Mouse (Mus musculus): ENCODE measurements around the gene Gab2. TPM values are rescaled to one million over a fixed set of nuclear protein-coding genes. Genes with fewer than 3 reads are reported as not detected.

The Gab2 gene
- total and polyA plus RNA-seq, 3 experiments: 0.12 to 0.50 (median 0.30) TPM

DNA sequence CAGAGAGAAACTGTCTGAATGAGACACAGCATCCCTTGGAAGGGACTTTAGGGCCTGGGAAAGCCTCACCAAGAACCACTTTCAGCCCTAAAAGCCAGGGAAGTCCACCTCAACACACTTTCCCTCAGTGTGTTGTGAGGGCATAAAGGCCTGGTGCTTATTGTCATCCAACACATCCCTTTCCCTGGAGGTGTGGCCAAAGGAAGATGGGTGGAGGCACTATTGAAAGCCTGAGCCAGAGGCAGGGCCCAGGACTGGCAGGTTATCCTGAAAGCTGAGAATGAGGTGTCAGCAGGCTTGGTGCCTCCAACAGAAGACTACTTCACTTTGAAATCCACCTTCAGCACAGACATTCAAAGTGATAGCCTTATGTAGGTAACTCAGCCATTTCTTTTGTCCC is 223.1 kb downstream of the Gab2 start:
- DNase-seq (ENCODE audit: extremely low read depth): no peak
- H3K9me3 ChIP-seq (replicated peaks; ENCODE audit: low read length): no peaks in the 10 kb centered on the region
- H3K9ac ChIP-seq (ENCODE audit: insufficient read depth, low read depth): no peak overlapping the region
- no peaks in the 10 kb centered on the region for H3K79me2 ChIP-seq (replicated peaks; ENCODE audit: control insufficient read depth, extremely low read depth, insufficient read depth, poor library complexity, severe bottlenecking)
- no peak for TF ChIP-seq ZNF384 (IDR thresholded peaks at IDR 0.05; ENCODE audit: low read depth, low read length)
- TF ChIP-seq MAZ (IDR thresholded peaks at IDR 0.05; ENCODE audit: low read depth, low read length): no peak
- no peak overlapping the region for H3K4me2 ChIP-seq (ENCODE audit: insufficient read depth, low read depth, poor library complexity, severe bottlenecking)
- peaks cover 0 to under 1% of the 10 kb centered on the region in 2 experiments for H3K36me3 ChIP-seq (replicated peaks in 1 of 2; ENCODE audit: control insufficient read depth in 1 of 2, insufficient read depth in 1 of 2, low read length in 1 of 2)
- dilution Hi-C loops (cut with MboI; ENCODE audit: extremely low pct_ligation_motif_present, extremely low pct_unique_long_range_greater_than_20kb, low sequenced_read_pairs) (no loop called here), in situ Hi-C loops (cut with MboI; ENCODE audit: low pct_ligation_motif_present, low pct_unique_long_range_greater_than_20kb, low sequenced_read_pairs) (no loop called here)
- no peaks in the 10 kb centered on the region for H3K27me3 ChIP-seq (replicated peaks)
- no peak overlapping the region for H3K4me3 ChIP-seq (replicated peaks in 1 of 3; ENCODE audit: low read depth in 2 of 3, low read length in 2 of 3, poor library complexity in 1 of 3)
- peaks cover 0 to 17% of the 10 kb centered on the region in 2 experiments; a peak in 1 of 4 replicates for H3K4me1 ChIP-seq (ENCODE audit: control insufficient read depth in 1 of 2, insufficient read depth in 2 of 2)
- H3K27ac ChIP-seq (ENCODE audit: insufficient read depth, low read depth): no peak overlapping the region

- Histone ChIP-seq H3K27ac (ENCODE audit: insufficient read depth, low read depth) (no peak overlapping the region), H3K4me2 (ENCODE audit: insufficient read depth, low read depth, poor library complexity, severe bottlenecking) (no peak overlapping the region), H3K9ac (ENCODE audit: insufficient read depth, low read depth) (no peak overlapping the region), H3K27me3 (replicated peaks) (no peaks in the 10 kb centered on the region), H3K4me3 (replicated peaks in 1 of 3; ENCODE audit: low read depth in 2 of 3, low read length in 2 of 3, poor library complexity in 1 of 3) (no peak overlapping the region), H3K4me1 (ENCODE audit: control insufficient read depth in 1 of 2, insufficient read depth in 2 of 2) (peaks cover 0 to 15% of the 10 kb centered on the region in 2 experiments; a peak in 1 of 4 replicates), H3K36me3 (replicated peaks in 1 of 2; ENCODE audit: control insufficient read depth in 1 of 2, insufficient read depth in 1 of 2, low read length in 1 of 2) (peaks cover 0 to 2% of the 10 kb centered on the region in 2 experiments), H3K79me2 (replicated peaks; ENCODE audit: control insufficient read depth, extremely low read depth, insufficient read depth, poor library complexity, severe bottlenecking) (no peaks in the 10 kb centered on the region), H3K9me3 (replicated peaks; ENCODE audit: low read length) (no peaks in the 10 kb centered on the region)
- no peak for DNase-seq (ENCODE audit: extremely low read depth)
- no peak for TF ChIP-seq NRF1 (IDR thresholded peaks at IDR 0.05; ENCODE audit: low read depth, low read length)
- dilution Hi-C loops (cut with MboI; ENCODE audit: extremely low pct_ligation_motif_present, extremely low pct_unique_long_range_greater_than_20kb, low sequenced_read_pairs): no loop called here
- in situ Hi-C loops (cut with MboI; ENCODE audit: low pct_ligation_motif_present, low pct_unique_long_range_greater_than_20kb, low sequenced_read_pairs): no loop called here
Observed at GRCm38 (mm10) chr7:97305206-97305605, 223.8 kb downstream of the Gab2 start.

- H3K4me2 ChIP-seq (ENCODE audit: insufficient read depth, low read depth, poor library complexity, severe bottlenecking): no peak overlapping the region
- no peaks in the 10 kb centered on the region for H3K79me2 ChIP-seq (replicated peaks; ENCODE audit: control insufficient read depth, extremely low read depth, insufficient read depth, poor library complexity, severe bottlenecking)
- dilution Hi-C loops (cut with MboI; ENCODE audit: extremely low pct_ligation_motif_present, extremely low pct_unique_long_range_greater_than_20kb, low sequenced_read_pairs) (no loop called here), in situ Hi-C loops (cut with MboI; ENCODE audit: low pct_ligation_motif_present, low pct_unique_long_range_greater_than_20kb, low sequenced_read_pairs) (no loop called here)
- H3K4me1 ChIP-seq (ENCODE audit: control insufficient read depth in 1 of 2, insufficient read depth in 2 of 2): peaks cover 0 to under 1% of the 10 kb centered on the region in 2 experiments; a peak in 1 of 4 replicates
- peaks cover 0 to 13% of the 10 kb centered on the region in 2 experiments for H3K36me3 ChIP-seq (replicated peaks in 1 of 2; ENCODE audit: control insufficient read depth in 1 of 2, insufficient read depth in 1 of 2, low read length in 1 of 2)
- H3K4me3 ChIP-seq (replicated peaks in 1 of 3; ENCODE audit: low read depth in 2 of 3, low read length in 2 of 3, poor library complexity in 1 of 3): no peak overlapping the region
- TF ChIP-seq UBTF (IDR thresholded peaks at IDR 0.05; ENCODE audit: low read depth, low read length) (no peak), NELFE (IDR thresholded peaks at IDR 0.05; ENCODE audit: low read depth, low read length) (no peak), MAX (IDR thresholded peaks at IDR 0.05; ENCODE audit: low read length) (no peak), POLR2A (IDR thresholded peaks at IDR 0.05; ENCODE audit: low read depth, low read length) (no peak), TCF12 (IDR thresholded peaks at IDR 0.05; ENCODE audit: low read depth, low read length) (no peak), ETS1 (conservative IDR thresholded peaks at IDR 0.05; ENCODE audit: low read depth, low read length) (no peak), RCOR1 (conservative IDR thresholded peaks at IDR 0.05; ENCODE audit: low read depth, low read length) (no peak), JUND (conservative IDR thresholded peaks at IDR 0.05; ENCODE audit: low read depth, low read length) (no peak), CHD1 (IDR thresholded peaks at IDR 0.05; ENCODE audit: low read depth, low read length) (no peak), ZMIZ1 (IDR thresholded peaks at IDR 0.05; ENCODE audit: low read depth, low read length) (no peak)
- no peak overlapping the region for H3K9ac ChIP-seq (ENCODE audit: insufficient read depth, low read depth)
- H3K27me3 ChIP-seq (replicated peaks): no peaks in the 10 kb centered on the region
- H3K27ac ChIP-seq (ENCODE audit: insufficient read depth, low read depth): no peak overlapping the region
- H3K9me3 ChIP-seq (replicated peaks; ENCODE audit: low read length): no peaks in the 10 kb centered on the region
- no peak for DNase-seq (ENCODE audit: extremely low read depth)
Observed at GRCm38 (mm10) chr7:97306813-97307212, 225.4 kb downstream of the Gab2 start.
